Mouse (Mus musculus) cerebellum, postnatal 36 days (tissue): ENCODE measurements around the gene Ccr6.
"Not testable (repeated sequence)": the region's sequence is repeated elsewhere in the genome, so short reads cannot be mapped to it uniquely, and the experiment has no call there.

Experiments used
- DNase-seq, 2 experiments: peaks; one replicate each; pipeline ENCODE4 v3.0.0; 2021 to 2022; ENCODE audit warnings: mixed read lengths in 2 of 2

The Ccr6 gene

DNA sequence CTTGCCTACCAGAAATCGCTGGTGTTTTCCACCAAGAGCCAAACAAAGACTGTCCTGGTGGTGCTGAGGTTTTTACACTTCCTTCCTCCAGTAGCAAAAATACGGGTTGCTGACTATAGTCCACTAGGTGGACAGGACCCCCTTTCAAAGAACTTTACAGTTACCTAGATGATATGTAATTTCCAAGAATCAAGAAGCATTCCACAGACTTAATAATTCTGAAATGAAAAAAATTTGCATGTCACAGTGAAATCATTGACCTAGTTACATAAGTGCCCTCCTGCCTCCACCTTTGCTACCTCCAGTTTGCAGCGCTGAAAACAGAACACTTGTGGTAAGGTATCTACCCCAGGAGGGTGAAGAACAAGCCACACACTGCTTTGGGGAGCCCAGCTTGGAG is at the start of gene Ccr6:
Gene Ccr6, plus strand, starts transcription at position 301 of the 400 bp plus-strand sequence.
- no peak for DNase-seq

DNA sequence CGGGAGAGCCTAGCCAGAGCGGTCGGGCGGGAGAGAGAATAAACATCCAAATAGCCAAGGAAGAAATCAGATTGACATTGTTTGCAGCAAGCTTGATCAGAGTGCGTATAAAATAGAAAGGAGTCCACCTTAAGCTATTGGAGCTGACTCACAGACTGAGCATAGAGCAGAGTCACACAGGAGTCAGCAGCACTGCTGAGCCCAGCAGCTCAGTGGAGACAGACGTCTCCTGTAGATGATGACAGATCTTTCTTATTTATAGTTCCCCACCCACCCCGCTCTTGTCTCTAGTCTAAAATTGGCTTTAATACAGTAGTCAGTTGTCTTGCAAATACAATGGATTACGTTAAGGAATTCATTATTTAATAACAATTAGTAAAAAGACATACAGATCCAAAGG is 42.2 kb upstream of the Ccr6 start:
- no peak for DNase-seq

DNA sequence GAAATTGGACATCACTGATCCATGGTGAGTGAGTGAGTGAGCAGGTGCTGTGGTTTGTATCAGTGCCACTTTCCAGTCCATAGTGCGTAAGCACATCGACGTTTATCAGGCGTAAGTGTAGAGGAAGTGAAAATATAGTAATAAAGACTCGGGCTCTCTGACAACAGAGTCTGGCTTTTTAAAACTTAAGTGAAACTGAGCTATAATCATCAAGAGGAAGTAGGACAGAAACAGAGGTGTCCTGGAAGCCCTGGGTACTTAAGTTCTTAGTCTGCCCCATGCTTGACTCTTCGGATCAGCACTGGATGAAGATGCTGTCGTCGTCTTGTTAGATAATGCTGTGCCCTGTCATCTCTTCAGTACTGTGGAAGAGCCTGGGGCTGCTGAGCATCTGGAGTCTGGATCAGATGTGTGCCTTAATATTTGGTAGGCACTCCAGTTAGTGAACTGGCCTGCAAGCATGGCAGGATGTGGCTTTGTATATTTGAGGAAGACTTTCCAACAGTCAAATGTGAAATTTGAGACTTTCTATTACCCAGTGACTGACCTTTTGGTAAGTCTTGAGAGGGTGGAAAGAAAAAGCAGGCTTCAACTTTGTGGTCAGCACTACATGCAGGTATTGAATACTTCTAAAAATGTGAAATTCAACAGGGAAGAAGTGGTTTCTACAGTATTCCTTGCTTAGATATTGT is 40.0 kb upstream of the Ccr6 start:
- no peak for DNase-seq

DNA sequence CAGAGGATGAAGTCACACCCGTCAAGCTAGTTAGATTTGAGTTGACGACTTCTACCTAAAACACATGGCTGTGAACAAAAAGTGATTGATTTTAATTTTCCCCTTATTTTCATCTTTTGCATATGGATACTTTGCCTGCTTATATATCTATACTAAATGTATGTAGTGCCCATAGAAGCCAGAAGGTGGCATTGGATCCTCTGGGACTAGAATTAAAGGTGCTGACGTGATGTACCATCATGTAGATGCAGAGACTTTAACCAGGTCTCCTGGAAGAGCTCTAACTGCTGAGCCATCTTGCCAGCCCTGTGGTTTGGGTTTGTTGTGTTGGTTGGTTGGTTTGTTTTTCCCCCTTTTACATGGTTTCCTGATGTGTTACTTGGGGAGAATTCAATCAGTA is 38.2 kb upstream of the Ccr6 start:
- DNase-seq, result no peak

DNA sequence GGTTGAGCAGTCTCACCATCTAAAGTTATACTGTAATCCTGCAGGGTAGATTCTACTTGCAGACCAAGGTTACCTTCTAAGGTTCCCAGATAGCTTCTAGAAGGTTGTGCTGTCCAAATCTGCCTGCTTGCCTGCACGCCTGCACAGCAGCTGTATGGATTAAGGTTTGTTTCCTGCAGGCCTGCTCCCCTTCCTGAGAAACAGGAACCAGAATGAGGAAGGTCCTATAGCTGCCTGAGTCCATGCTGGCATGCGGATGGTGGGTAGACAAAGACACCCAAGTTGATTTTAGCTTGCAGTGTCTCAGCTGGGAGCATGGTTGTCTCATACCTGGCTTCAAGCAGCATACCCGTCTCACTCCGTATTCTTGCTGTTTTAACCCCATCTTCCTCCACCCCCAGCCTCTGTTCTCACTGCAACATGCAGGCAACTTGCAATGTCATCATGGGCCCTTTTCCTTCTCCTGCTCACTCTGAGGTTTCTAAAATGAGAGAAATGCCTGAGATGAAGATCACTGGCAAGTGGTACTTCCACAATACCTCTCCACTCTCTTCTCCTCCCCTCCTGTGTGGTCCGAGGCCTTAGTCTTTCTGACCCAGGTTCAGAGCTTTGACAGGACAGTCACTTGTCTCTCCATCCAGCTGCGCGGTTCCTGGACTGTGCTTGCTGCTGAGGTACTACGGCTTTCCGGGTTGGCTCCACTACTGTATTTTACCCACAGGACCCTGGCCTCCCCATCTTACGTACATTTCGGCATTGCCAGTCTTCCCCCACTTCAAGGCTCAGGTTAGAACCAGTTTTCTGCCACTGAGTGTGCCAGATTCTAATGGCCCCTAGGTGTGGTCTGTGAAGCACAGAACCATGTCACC is 36.5 kb upstream of the Ccr6 start:
- no peak for DNase-seq

DNA sequence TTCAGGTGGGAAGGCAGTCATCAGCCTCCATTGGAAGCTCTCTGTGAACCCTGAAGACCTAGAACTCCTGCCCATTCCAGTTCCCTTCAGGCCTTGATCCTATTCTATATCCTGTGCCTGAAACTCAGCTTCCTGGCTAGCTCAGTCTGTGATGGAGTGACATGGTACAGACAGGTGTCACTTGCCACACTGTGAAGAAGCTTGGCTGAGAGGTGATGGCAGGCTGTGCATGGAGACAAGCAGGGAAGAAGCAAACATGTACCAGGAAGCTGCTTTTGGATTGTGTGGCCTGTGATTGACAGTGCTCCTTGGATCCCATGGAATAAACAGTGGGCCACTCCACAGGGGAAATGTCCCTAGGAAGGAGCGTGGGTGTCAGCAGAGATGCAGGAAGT is 35.9 kb upstream of the Ccr6 start:
- DNase-seq, result no peak

DNA sequence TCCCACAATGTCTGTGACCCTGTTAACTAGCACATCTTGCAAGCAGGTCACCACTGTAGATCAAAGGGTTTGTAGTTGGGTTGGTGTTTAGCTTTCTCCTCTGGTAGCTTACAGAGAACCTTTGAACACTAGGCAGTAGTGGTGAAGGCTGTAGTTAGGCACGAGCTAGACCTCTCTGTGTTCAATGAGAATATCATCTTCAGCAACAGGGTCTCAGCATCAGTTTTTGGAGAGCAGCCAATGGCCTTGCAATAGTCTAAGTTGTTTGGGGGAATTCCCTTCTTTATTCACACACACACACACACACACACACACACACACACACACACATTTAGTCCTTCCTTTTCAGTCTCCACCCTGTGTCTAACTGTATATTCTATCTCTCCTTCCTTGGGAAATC is 32.4 kb upstream of the Ccr6 start:
- DNase-seq, result no peak

DNA sequence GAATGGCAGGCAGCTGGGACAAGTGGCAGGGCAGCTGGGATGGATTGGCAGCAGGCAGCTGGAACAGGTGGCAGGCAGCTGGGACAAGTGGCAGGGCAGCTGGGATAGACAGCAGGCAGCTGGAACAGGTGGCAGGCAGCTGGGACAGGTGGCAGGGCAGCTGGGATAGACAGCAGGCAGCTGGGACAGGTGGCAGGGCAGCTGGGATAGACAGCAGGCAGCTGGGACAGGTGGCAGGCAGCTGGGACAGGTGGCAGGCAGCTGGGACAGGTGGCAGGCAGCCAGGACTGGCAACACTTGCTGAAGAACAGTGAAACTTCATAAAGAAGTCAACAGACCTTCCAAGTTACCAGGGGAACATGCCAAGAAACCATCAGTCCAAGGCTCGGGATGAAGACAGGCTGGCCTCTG is 30.6 kb upstream of the Ccr6 start:
- not testable (repeated sequence) for DNase-seq

DNA sequence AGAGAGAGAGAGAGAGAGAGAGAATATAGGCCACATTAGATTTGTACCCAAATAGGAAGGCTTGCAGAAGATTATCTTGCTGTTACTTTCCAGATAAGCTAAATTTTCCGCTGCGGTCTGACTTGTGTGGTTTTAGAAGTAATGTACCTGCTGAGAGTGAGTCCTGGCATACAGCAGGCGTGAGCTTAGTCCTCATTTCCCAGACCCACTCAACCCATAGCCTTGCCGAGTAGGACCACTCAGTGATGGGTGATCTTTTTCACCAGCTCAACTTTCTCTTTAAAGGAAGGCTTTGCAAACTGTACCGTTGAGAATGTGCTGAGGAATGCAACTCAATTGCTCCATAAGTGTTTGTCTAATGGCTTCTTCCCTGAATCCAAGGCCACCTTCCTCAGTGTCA is 29.2 kb upstream of the Ccr6 start:
- DNase-seq, result no peak

DNA sequence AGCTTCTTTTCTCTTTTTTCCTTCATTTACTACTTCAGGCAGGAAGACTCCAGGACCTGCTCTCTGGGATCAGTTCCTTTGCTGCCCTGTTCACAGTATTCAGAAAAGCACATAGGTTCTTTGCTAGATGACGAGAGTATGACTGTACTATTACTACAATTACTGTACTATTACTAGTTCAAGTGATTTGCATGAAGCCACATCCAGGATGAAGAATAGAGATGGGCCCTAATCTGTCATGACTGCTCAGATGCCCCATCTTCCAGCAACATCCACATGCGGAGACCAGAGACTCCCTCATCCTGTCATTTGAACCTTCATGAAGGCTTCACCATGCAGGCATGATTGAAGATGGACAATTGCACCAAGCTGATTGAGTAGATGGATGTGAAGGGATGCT is 26.1 kb upstream of the Ccr6 start:
- no peak for DNase-seq

DNA sequence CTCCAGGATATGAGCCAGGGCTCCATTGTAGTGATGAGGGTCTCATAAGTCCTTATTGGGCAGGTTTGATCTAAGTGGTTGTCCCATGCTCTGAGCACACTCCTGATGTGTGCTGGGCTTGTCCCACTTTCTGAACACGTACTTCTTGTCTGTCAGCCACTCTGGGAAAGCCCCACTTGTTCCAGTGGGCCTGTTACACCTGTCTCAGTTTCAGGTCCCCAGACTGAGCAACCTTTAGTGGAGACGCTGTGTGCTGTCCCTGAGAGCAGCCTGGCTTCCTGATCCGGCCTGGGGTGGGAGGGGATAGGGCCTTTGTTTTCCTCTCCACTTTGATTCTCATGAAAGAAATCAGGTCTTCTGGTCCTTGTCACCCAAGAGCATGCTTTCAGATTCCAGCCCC is 25.7 kb upstream of the Ccr6 start:
- no peak for DNase-seq

DNA sequence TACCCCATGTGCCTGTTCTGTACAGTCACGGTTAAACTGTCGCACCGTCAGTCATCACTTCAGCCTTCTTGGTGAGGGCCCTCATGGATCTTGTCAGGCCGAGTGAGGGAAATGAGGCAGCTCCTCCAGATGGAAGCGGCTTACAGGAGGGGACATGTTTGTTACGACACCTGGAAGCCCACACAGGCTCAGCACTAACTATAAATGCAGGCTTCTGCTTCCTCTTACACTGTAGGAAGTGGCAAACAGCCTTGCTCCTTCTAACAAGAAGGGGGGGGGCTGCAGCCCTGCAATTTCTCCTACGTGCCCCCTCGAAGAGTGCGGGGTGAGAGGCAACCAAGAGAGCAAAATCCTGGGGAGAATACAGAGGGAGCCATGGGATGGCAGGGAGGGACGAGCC is 25.2 kb upstream of the Ccr6 start:
- DNase-seq, result no peak

DNA sequence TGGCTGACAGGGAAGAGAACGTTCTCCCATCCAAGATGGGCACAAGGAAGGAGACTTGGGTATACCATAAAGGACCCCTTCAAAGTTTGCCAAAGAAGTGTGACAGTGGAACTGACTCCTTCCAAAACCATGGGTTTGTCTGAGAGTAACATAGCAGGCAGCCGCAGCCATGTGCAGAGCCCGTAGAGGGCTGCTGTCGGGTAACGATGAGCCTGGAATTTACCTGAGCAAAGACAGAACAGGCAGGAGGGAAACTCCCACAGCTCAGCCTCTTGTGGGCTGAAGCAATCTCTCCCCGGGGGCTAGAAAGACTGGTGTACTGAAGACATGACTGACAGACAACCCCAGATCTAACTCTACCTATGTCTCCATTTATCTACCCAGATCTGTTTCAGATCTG is 24.4 kb upstream of the Ccr6 start:
- DNase-seq, result no peak

DNA sequence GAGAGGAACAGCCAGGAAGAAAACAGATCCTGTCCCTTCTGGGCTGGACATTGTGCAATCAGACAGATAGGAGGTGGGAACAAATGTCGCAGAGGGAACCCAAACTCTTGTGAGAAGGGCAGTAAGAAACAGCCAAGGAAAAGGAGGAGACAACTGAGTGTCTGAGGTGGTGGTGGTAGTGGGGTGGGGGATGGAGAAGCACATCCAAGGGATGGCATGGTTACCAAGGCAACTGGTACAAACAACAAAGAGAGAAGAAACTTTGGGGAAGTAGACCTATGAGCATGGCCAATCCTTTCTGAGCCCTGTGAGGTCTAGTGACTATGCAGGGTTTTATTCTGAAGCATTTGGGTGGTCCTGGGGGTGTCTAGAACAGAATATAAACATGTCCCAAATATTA is 21.5 kb upstream of the Ccr6 start:
- no peak for DNase-seq

DNA sequence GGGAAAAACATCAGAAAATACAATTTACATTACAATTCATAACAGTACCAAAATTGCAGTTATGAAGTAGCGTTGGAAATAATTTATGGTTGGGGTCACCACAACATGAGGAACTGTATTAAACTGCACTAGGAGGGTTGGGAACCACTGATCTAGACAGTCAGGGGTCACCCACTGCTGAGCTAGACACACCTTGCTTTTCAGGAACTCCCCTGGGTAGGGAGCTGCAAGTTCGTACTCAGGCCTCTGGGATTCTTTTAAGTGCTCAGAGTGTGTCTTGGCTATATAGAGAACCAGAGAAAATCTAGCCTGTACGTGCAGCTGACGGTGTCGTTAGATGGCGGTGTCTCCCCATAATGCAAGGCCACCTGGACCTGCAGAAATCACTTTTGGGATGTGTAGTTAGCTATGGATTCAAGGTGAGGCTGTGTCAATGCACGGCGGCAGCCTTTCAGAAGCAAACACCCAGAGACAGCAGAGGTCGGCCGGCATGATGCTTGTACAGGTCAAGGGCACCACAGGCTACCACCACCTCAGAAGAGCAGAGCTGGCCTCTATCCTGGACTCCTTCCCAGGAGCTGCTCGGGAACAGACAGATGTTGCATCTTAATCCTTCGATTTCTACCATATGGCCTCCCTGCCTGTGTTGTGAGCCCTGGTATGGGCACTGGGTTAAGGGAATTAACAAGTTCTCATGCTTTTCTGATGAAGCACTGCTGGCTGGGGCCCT is 20.7 kb upstream of the Ccr6 start:
- no peak for DNase-seq

DNA sequence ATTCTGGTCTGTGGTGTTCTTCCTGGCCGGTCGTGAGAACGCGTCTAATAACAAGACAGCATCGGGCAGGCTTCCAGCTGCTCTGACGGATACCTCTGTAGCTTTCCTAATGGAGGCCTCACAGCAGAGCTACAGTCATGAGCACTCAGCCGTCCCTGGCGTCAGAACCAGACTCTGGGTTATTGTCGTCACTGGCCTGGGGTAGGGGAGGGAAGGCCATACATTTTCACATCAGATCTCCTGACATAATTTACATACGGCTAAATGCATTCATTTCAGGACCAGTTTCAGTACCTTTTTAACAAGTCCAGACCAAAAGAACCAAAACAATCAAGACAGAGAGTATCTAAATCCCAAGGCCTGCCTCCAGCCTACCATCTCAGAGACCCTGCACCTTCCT is 12.6 kb upstream of the Ccr6 start:
- peak in 1 of 2 experiments; percentile 14 for DNase-seq

DNA sequence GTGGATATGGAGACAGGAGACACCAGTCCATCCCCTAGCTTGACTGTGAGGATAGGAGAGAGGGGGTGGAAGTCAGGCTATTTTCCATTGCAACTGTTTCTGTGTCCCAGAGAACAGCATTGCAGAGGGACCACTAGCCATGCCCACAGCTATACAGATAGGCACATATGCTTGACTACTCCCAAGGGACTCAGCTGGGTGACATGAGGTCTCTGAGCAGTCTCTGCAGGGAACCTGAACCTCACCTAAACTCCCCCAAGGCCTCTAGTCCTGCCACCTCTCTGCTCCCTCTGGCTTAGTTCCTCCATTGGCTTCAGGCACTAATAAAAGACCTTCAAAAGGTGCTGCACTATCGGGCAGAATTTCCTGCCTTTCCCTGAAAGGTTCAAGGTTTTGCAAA is 11.8 kb upstream of the Ccr6 start:
- DNase-seq, result no peak

DNA sequence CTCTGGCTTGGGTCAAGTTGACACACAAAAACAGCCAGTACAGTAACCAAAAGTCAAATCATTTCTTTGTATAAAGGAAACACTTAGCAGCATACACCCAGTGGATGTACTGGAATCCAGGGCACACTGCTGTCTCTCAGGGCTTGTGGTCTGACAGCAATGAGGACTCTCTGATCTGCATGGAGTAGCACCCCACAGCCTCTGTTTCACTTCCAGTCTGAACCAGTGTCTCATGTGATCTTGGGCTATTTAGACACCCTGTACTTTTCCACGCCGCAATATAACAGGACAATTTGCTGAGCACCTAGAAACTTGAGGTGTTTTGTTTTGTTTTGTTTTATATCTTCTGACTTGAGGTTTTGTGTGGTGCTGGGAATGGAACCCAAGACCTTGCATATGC is 10.7 kb upstream of the Ccr6 start:
- no peak for DNase-seq

DNA sequence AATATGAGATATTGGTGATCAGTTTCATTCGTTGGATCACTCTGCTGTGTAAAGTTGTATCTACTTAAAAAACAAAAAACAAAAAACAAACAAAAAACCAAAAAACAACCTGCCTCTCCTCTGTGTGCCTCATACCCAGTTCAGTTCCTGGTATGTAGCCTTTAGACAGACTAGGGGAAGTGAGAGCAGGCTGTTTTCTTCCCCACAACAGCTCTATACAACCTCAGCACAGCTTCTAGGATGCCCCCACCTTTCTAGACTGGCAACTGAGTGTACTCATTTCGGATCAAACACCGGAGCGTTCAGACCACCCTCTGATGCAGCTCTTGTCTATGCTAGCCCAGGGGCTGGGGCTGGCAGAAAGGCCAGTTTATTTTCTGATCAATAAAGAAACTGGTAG is 10.1 kb upstream of the Ccr6 start:
- DNase-seq, result no peak

DNA sequence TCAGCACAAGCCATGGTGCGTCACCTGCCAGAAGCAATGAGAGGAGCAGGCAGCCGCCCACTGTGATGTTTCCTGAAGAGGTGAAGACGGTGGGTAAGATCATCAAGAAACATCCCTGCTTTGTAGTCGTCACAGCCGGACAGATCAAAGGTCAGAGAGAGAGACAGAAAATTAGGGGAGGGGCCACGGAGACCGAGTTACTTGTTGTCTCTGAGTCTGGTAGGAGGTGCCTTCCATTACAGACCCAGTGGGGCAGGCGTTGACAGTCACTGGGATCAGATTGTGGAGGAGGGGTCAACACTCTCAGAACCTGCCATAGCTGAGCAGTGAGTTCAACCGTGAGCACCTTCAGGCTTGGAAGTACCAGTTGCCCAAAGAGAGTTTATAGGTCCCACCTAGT is 7.2 kb upstream of the Ccr6 start:
- no peak for DNase-seq

DNA sequence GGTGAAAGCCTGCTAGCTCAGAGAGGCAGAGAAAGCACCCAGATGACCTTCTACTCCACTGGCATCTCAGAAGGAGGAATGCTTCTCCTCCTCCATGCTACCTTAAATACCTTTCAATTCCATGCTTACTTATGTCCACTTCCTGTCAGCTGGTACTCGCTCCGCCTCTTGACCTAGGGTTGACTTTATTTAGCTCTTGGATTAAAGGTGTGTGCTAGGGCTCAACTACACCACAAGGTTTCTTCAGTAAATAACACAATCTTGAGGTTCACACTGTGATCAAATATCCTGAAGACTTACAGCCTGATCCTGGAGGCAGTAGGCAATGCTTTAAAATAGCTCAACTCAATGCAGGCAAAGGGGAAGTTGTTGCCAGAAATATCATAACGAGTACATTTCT is 6.2 kb upstream of the Ccr6 start:
- no peak for DNase-seq

DNA sequence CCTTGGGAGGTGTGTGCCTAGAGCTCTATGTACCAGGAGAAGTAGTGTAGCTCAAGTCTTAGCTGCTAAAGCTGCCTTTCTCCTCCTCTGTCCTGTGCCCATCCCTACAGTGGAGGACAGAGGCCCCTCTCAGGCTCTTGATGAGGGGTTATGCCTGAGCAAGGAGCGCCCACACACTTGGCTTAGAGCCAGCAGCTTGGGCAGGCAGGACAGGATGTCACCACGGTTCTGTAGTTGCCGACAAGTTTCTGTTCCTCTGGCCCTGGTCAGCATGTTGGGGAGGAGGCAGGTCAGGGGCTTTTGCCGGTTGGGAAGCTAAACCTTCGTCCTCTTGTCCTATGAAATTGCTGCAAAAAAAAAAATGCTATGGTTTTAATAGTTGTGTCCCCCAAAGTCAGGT is 3.8 kb upstream of the Ccr6 start:
- DNase-seq, result no peak

DNA sequence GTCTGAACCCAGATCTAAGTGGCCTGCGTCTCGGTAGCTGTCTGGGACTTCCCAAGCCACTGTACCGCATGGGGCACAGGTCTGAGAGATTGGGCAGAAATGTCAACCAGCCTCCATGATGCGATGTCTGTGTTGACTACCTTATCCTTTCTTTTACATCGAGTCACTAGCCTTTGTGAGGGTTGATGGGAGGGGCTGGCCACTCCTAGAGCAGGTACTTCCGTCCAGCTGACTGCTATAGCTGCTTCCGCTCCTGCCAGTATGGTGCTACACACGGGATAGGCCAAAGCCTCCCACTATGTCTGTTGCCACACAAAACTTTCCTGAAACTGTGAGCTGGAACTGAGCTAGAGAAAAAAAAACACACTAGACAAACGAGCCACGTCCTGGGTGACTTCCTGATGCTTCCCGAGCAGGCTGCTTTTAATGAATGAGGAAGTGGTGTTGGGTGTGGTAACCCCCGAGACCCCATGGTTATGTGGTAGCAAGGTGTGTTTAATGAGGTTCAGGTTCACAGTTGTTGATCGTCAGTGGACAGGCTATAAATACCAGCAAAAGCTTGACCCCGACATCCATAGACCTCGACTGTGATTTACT is 2.1 kb upstream of the Ccr6 start:
- no peak for DNase-seq

DNA sequence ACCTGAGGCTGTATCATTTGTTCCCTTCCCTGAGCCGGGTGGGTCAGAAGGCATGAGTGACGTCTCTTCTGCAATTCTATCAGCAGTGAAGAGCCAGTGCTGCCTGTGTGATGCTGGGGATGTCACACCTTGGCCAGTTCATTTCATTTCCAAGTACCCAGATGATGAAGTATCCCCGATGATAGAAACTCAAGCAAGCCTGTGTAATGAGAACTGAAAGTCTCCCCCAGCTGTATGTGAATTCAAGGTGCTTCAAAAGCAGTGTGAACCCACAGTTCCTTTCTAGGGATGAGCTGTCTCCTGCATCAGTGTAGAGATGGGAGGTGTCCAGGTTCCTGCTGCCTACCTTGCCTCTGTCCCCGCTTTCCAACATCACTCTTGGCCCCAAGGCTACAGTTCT is 1.3 kb upstream of the Ccr6 start:
- no peak for DNase-seq
